Mouse (Mus musculus) spleen, adult 2 months (tissue): ENCODE results near the gene Xab2.

Experiments
- CTCF ChIP-seq: fragments of 200-500 bp; IDR thresholded peaks from 2 replicates; pipeline ENCODE4 v1.5.1; 2011; ENCODE audit warnings: mild to moderate bottlenecking, inconsistent platforms; ENCODE audit not compliant: insufficient read depth, insufficient read length, insufficient replicate concordance; ENCODE audit errors: extremely low read depth
- POLR2A ChIP-seq: fragments of 200-500 bp; IDR thresholded peaks from 2 replicates; pipeline ENCODE4 v1.6.1; 2011; ENCODE audit warnings: low read depth, low read length, inconsistent platforms

- TF ChIP-seq POLR2A (no peak), CTCF (no peak)
These were observed 13.3 kb downstream of the Xab2 start for GRCm38 (mm10) chr8:3607822-3608221.
